Mouse (Mus musculus): ENCODE results near the gene Hck. TPM values are rescaled to one million over a fixed set of nuclear protein-coding genes. Genes with fewer than 3 reads are reported as not detected.

Gene Hck
- total RNA-seq, 2 experiments from 2014 or later = 2.4 to 3.0 TPM

DNA sequence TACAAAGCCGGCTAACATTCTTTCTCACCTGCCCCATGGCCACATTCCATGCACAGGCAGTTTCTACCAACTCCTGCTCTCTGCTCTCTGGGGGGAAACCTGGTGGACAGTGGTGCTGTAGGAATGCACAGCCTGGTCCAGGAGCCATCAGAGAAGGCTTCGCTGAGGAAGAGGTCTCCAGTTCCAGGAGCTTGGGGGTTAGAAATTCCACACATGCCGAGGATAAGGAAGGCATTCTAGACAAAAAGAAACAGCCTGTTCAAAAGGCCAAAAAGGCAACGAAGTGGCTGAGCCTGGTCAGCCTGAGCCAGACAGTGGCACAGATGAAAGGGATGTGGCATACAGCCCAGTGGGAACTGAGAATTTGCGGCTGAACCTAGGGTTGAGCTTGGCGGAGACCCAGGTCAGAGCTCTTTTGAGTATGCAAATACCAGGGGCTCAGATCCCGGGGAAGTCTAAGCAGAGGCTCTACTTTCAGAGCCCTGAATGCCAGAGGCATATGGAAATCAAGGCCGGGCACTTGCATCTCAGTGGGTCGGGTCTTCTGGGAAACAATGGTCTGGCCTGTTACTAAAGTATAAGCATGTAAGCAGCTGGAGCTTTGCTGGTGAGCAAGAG, 31.8 kb downstream of the Hck start:
- DNase-seq (ENCODE audit: extremely low spot score in 1 of 2, low spot score in 2 of 2) = peak; percentile 49 to 53
- intact Hi-C loops (cut with DNase I) = loop anchor here (5.0 kb wide), 1 partner anchor 58 kb away; no protein-coding TSS in a partner anchor

DNA sequence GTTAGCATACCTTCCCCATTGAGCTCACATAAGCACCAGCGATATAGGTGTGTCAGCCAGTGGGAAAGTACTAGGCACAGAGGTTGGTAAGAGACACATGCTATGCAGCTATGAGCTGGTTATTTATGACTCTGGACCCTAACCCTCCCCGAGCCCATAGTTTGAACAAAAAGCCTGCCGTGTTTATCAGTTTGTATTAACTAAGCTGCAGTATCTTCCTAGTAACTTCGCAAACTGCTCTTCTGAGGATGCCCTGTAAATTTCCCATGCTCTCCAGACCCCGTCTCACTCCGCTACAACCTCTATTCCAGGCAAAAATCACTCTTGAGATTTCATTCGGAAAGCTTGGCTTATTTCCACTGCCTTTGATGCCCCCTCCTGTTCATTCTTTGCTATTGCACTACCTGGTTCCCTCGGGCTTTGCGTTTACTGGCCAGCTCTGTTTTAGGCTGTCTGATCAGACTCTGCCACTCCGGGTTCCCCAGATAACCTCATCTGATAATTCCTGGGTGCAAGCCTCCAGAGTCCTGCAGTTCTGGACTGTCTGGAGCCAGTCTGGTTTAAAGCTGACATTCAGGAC, 34.4 kb downstream of the Hck start:
- DNase-seq (ENCODE audit: extremely low spot score in 1 of 2, low spot score in 2 of 2) = peak; percentile 42 to 51
- intact Hi-C loops (cut with DNase I) = loop anchor here (2.0 to 5.0 kb wide), 2 partner anchors 60 to 228 kb away; no protein-coding TSS in a partner anchor

DNA sequence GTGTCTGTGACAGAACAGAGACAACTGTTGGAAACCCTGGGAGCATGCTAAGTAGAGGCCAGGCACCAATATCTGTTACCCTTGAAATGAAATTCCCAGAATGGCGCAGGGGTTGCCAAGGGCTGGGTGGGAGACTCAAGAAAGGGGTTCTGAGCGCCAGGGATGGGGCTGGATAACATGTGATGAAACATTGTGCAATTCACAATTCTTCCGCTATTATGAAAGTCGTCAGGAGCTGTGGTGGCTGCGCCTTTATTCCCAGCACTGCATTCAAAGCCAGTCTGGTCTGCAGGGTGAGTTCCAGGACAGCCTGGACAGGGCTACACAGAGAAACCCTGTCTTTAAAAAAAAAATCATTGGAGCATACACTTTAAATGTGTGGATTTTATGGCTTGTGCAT, 37.1 kb downstream of the Hck start:
- intact Hi-C loops (cut with DNase I) = no loop called here
- no peak for DNase-seq (ENCODE audit: extremely low spot score in 1 of 2, low spot score in 2 of 2)

DNA sequence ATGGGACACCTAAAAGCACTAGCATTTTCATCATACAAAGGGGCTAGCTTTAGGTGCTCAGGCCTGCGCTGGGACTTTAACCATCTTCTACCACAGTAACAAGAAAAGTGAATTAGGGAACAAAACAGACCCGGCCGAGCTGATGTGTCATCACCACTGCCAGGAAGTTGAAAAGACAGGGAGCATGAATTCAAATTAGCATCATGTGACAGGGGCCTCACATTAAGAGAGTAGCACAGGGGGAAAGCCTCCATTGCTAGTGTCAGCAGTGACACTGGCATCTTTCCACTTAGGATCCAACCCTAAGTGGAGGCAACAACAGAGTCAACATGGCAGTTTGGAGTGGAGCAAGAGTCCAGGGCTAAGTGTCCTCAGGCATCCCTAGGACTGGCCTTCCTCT, 39.0 kb downstream of the Hck start:
- DNase-seq (ENCODE audit: extremely low spot score in 1 of 2, low spot score in 2 of 2) = no peak
- intact Hi-C loops (cut with DNase I) = no loop called here

DNA sequence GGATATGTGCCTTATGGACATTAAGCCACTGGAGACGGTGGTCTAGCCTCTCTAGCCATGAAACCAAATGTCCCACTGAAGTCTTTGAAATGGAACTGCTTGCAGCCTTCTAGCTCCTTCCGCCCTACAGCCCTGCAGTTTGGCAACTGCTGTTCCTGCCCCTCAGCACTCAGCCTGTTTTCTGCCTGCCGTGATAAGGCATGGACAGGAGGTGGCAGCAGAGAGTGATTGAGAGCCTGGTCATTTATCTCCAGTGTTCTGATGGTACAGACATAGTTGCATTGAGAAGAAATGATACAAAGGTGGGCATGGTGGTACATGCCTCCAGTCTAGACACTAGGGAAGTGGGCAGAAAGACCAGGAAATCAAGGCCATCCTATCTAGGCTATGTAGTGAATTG, 39.4 kb downstream of the Hck start:
- intact Hi-C loops (cut with DNase I) = no loop called here

DNA sequence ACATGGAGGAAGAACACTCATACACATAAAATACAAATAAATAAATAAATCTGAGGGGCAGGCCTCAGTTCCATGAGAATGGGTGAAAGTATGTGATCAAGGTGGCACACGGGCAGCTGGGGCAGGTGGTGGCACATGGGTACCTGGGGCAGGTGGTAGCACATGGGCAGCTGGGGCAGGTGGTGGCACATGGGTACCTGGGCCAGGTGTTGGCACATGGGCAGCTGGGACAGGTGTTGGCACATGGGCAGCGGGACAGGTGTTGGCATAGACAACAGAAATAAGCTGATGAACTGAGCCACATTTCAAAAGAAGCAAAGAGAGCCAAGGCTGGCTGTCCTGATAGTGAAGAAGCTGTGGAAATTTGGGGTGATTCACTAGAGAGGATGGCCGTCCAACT, 41.5 kb downstream of the Hck start:
- DNase-seq (ENCODE audit: extremely low spot score in 1 of 2, low spot score in 2 of 2) = no peak
- intact Hi-C loops (cut with DNase I) = loop anchor here (10.0 kb wide), 1 partner anchor 265 kb away; no protein-coding TSS in a partner anchor

More for the DNA sequence above, 39.4 kb downstream of the Hck start:
- peak; percentile 55 to 72 for DNase-seq (ENCODE audit: extremely low spot score in 1 of 2, low spot score in 2 of 2)

DNA sequence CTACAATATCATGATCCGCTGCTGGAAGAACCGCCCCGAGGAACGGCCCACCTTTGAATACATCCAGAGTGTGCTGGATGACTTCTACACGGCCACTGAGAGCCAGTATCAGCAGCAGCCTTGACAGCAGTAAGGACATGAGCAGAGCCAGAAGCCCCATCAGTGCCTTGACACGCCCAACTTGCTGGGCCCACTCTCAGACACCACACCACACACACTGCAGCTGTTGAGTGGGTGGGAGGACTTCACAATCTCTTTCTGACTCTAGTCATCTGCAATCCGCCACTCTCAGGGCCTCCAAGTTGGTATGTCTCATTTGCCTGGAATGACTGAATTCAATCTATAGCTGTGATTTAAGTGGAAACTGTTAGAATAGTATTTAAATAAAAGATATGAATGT, 42.8 kb downstream of the Hck start:
- no peak for DNase-seq (ENCODE audit: extremely low spot score in 1 of 2, low spot score in 2 of 2)
- intact Hi-C loops (cut with DNase I) = loop anchor here (10.0 kb wide), 1 partner anchor 264 kb away; no protein-coding TSS in a partner anchor

DNA sequence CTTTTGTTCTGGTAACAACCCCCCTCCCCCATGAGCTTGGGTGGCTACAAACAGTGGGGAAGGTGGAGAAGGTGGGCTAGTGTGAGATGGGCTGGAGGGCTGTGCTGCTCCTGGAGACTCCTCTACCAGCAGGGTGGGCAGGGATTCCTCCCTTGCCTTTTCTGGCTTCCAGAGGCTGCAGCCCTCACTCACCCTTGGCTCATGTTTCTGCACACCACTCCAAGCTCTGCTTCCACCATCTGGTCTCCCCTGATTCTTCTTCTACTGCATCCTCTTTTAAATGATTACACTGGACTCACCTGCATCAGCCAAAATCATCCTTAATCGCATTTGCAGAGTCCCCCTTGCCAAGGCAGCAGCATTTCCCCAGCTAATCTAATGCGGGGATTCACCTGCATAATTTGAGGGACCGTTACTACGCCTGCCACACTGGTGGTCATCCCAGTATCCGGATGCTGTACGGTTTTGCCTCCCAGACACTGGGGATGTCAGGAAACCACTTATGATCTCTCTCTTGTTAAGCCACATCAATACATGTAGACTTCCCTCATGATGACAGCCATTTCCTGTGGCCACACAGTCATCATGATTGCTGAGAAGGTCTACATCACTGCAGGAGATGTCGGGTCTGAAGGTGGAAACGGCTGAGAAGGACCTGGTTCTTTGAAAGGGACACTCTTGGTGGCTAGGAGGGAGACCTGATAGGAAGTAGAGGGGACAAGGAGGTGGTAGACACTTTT, 43.8 kb downstream of the Hck start:
- DNase-seq (ENCODE audit: extremely low spot score in 1 of 2, low spot score in 2 of 2) = no peak
- intact Hi-C loops (cut with DNase I) = loop anchor here (10.0 kb wide), 1 partner anchor 263 kb away; no protein-coding TSS in a partner anchor

DNA sequence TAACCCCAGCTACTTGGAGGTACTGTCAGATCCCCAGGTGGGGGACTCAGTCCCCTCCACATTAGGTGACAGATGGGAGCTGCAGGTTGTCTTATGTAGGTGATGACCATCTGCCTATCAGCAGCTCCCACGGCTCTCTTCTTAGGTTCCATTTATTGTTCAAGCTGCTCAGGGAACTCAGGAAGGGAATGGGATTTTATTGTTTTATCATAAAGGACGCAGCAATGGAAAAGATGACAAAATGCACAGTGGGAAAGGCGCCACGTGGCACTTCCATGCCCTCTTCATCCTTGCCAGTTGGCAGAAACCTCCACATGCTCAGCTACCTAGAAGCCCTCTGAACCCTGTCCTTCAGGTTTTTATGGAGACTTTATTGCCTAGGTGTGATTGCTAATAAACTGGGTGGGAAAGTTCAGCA, 44.8 kb downstream of the Hck start:
- intact Hi-C loops (cut with DNase I) = loop anchor here (10.0 kb wide), 1 partner anchor 262 kb away; no protein-coding TSS in a partner anchor

DNA sequence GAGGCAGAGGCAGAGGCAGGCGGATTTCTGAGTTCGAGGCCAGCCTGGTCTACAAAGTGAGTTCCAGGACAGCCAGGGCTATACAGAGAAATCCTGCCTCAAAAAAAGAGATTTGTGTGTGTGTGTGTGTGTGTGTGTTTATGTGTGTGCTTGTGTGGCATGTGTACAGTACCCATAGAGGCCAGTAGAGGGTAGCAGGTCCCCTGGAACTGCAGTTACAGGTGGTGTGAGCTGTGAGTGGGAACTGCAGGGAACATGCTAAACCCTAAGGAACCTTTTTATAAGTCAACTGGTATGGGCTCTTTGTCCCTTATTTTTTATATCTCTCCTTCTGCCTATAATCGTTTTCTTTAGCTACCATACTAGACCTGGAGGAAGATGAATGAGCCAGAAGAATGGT, 49.0 kb downstream of the Hck start:
- intact Hi-C loops (cut with DNase I) = loop anchor here (10.0 kb wide), 1 partner anchor 258 kb away; no protein-coding TSS in a partner anchor
- no peak for DNase-seq (ENCODE audit: extremely low spot score in 1 of 2, low spot score in 2 of 2)

More for the DNA sequence above, 44.8 kb downstream of the Hck start:
- no peak for DNase-seq (ENCODE audit: extremely low spot score in 1 of 2, low spot score in 2 of 2)

DNA sequence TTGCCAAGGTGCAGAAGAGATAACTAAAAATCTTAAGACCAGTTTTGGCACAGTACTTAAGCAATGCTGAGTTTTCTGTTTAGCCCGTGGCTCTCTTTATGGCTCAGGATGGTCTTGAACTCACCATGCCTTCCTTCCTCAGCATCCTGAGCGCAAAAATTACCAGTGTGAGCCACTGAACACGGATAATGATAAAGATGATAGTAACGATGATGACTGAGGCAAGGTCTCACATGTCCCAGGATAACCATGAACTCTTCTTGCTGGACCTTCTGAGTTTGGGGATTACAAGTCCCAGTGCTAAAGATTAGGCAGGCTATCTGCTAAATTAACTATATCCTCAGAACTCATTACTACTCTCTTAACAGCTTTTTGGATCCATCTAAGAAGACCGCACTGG, 51.9 kb downstream of the Hck start:
- intact Hi-C loops (cut with DNase I) = no loop called here
- DNase-seq (ENCODE audit: extremely low spot score in 1 of 2, low spot score in 2 of 2) = no peak

DNA sequence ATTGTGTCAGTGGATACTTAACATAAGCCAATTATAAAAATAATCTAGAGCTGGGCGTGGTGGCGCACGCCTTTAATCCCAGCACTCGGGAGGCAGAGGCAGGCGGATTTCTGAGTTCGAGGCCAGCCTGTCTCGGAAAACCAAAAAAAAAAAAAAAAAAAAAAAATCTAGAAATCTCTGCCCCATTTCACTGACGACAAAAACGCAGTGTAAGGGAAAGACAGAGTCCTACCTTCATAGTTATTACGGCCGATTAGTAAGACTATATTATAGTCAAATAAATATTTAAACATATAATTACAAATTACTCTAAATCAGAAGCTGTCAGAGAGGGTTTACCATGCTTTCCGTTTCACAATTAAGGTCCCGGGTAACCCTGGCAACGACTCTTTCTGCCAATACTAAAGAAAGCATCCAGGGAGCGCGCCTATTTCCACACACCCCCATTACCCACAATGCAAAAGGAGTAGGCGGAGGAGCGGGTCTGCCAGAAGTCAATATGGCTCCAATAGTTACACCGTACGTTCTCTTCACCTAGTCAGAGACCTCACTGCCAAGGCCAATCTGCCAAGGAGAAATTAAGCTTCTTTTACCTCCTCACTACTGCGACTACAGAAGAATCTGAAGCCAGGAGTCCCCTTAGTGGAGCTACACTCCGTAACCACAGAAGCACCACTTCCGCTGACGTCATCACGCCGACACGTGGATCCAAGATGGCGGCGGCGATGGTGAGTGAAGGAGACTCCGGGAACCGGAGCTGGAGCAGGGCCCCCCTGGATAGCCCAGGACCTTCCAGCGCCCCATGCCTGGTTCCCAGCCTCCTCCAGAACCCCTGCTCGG, 52.8 kb downstream of the Hck start, which contains the start of gene Tm9sf4:
Gene Tm9sf4 (plus strand): TSS at position 460 of the 840 bp plus-strand sequence.
- intact Hi-C loops (cut with DNase I) = no loop called here
- peak; percentile 90 to 92 for DNase-seq (ENCODE audit: extremely low spot score in 1 of 2, low spot score in 2 of 2)

DNA sequence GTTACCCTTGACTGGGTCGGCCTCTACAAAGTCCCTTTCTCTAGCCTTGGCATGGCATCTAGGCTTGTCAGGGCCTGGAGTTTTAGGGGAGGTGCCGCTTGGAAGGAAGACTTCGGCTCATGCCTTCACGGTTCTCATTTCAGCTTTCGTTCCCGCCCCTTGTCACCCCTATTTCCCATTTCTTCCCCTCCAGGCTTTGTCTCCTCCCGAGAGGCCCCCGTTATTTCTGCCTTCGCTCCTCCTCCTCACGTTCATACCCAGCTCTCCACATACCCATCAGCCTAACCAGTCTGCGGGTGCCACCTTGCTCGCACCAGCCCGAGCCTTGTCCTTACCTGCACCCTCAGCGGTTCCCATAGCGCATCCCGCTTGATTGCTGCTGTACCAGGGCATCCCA, 53.4 kb downstream of the Hck start:
- DNase-seq (ENCODE audit: extremely low spot score in 1 of 2, low spot score in 2 of 2) = peak in 1 of 2 experiments; percentile 33
- intact Hi-C loops (cut with DNase I) = no loop called here

DNA sequence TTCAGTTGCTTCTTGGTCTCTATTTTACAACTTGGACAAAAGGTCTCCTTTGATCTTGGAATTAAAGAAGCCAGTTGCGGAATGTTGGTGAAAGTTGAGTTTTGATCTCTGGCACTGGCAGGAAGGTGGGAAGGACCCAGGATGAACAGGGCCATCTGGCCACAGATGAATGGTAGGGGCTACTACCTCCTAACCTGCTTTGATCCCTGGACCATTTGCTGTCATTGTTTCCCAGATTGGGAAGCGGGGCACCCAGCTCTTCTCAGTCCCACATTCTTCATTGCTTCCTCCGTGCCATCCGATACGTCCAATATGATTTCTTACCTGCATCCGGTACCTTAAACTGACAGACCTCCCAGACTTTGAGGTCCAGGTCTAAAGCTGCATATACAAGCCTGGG, 58.9 kb downstream of the Hck start:
- intact Hi-C loops (cut with DNase I) = no loop called here
- DNase-seq (ENCODE audit: extremely low spot score in 1 of 2, low spot score in 2 of 2) = no peak

DNA sequence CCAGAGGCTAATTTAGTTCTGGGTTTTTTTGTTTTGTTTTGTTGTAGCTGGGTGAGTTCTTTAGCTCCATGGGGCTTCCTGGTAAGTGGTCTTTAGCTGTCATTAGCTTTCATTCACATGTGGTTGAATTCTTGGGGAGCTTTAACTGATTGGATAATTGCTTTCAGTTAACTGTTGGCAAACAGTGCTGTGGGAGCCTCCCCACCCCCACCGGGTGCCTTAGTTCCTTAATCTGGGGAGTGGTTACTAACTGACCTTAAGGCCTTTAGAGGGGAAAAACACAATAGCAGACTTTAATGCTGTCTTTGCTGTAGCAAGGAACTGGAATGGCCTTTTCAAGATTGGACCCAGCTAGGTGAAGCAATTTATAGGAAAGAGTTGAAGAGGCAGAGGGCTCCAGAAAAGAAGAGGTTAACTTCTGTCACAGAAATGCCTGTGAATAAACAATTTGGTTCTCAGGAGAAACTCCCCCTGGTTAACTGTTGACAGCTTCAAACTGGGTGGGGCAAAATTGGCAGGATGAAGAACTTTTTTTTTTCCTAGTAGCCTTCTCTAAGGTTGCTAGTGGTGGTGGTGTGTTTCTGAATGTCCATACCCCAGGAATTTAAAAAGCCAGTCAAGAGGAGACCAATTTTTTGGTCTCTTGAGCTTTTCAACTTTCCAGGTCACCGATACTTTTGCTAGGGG, 60.0 kb downstream of the Hck start:
- intact Hi-C loops (cut with DNase I) = no loop called here
- no peak for DNase-seq (ENCODE audit: extremely low spot score in 1 of 2, low spot score in 2 of 2)

DNA sequence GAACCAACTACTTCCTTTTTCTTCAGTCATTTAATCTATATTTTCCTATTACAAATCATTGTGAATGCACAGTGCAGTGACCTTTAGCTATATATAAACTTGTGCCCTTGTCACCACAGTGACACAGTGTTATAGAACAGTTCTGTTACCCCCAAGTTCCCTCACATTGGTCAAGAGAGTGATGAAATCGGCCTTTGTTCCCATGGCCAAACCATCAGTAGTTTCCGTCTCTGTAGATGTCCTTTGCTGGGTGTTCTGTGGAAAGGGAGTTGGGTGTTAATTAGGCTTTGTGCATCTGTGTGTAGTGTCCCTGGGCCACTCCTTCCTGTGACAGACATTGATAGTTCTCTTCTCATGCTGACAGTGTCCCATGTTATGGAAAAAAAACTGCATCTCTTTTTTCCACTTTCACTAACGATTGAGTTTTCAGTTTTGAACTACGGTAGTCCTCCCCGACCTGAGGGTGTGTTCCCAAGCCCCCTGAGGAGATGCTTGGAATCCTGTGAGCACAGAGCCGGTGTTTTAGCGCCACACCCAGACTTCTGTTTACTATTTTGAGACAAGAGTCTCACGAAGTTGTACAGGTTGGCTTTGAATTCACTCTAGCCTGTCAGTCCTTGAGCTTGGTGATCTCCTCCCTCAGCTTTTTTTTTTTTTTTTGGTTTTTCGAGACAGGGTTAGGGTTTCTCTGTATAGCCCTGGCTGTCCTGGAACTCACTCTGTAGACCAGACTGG, 62.4 kb downstream of the Hck start:
- intact Hi-C loops (cut with DNase I) = no loop called here
- no peak for DNase-seq (ENCODE audit: extremely low spot score in 1 of 2, low spot score in 2 of 2)

DNA sequence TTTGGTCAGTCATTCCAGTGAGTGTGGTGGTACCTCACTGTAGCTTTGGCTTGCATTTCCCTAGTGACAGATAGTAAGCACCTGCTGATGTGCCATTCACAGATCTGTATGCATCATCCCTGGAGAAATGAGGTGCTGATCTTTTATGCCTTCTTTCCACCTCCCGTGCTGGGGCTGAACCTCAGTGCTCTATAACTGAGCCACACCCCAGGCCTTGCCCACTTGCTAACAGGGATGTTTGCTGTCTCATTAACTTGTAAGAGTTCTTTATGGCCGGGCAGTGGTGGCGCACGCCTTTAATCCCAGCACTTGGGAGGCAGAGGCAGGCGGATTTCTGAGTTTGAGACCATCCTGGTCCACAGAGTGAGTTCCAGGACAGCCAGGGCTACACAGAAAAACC, 63.7 kb downstream of the Hck start:
- intact Hi-C loops (cut with DNase I) = no loop called here

More for the DNA sequence above, 63.7 kb downstream of the Hck start:
- DNase-seq (ENCODE audit: extremely low spot score in 1 of 2, low spot score in 2 of 2) = no peak

All from left cerebral cortex, postnatal 10 days (tissue).